Mouse (Mus musculus): ENCODE measurements around the gene Fibcd1. TPM values are rescaled to one million over a fixed set of nuclear protein-coding genes. Genes with fewer than 3 reads are reported as not detected.
A peak's percentile ranks its signal among the peaks of the same experiment; 100 is the strongest.

Fibcd1 gene
- 1 to 10 TPM; 8.4 to 8.7 TPM for total RNA-seq (2021)

DNA sequence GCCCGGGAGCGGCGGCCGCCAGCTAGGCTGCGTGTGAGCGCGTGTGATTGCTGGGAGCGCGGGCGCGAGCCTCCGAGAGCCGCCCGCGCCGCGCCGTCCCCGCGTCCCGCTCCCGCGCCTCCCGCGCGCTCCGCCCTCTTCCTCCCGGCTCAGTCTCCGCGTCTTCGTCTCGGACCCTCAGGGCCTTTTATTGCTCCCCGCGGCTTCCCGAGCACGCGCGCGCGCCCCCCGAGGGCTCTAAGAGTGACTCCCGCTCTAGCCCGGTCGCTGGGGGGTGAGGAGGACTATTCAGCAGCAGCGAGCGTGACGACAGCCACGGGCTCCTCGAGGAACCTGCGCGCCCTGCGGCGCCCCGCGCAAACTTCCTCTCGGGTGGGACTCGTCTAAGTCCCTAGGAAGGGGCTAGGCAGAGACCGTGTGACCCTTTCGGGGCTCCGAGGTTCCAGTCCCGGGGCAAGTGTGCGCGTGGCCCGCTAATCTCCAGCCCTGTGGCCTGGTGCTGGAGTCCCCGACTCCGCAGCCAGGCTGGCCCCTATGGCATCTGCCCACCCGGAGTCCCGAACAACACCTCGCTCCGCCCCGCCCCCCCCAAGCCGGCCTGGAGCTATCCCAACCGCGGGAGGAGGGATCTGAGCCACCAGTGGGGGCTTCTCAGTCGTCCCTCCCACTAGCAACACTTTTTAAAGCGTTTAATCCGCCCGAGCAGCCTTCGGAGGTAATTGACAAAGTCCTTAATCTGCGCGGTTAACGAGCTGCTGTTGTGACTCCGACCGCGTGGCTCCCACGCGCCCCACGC, at the start of gene Fibcd1:
TSS of gene Fibcd1 (minus strand) at position 110 of the 796 bp plus-strand sequence.
- intact Hi-C loops (cut with DNase I): no loop called here
- no peak for DNase-seq (ENCODE audit: low spot score in 2 of 2)

DNA sequence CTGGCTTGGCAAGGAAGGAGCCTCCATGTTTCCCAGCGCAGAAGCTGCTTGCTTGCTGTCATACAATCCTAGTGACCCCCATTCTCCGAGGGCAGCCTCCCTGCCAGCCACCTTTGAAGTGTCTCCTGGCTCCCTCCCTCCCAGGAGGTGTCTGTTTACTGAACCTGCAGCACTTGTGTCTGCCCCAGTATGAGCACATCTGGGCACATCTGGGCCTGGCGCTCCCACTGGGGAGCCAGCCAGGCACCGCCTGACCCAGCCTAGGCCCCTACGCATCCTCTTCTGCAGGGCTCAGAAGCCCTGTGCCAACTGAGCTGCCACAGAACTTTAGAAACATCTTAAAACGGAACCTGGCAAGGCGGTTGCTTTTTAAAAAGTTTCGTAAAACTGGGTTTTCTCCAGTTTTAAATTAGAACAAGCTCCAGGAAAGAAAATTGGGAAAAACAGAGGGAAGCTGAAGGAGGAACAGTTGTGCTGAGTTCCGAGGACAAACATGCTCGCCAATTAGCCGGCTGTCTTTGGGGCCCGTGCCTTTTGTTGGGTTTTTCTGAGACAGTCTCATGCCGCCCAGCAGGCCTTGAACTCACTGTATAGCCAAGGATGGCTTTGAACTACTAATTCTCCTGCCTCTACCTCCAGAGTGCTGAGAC, 48.5 kb upstream of the Fibcd1 start:
- peak; percentile 34 to 44 for DNase-seq (ENCODE audit: low spot score in 2 of 2)
- intact Hi-C loops (cut with DNase I): no loop called here

DNA sequence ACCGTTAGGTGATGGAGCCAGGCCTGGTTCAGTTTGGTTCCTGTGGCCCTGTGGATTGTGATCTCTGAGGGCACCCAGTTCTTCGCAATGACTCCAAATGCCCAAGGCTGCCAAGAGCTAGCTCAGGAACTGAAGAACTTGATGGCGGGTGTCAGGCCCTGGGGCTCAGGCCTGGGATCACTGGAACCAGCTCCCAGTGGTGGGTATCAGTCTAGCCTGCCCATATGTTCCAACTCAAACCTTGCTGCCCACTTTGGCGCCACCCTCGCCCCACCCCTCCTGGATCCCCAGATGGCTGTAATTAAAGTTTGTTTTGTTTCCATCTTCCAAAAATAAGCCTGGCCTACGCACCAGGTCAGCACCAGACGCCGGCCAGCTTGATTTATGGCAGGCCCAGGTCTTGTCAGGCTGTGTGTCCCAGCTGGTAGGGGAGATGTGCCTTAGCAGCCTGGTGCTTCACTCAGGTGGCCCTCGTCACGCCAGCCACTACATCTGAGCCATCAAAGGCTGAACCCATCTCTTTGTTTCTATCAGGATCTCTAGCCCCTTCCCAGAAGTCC, 47.4 kb upstream of the Fibcd1 start:
- no peak for DNase-seq (ENCODE audit: low spot score in 2 of 2)
- intact Hi-C loops (cut with DNase I): no loop called here

DNA sequence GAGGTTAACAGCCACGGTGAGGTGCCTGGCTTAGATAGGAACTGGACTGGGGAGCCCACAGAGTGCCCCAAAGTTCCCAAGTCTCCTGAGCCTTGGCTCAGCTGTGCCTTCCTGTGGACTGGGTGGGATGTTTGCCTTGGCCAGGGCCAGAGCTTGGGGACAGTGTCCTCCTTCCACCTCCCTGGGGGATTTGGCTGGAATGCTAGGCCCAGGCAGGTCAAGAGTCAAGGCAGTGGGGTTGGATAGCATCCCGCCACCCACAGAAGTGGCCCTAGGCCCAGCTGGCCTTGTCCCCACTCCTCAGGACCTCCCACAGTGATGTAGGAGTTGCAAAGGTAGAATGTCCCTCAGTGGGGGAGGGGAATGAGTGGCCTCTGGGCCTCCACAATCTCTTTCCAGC, 45.4 kb upstream of the Fibcd1 start:
- no peak for DNase-seq (ENCODE audit: low spot score in 2 of 2)
- intact Hi-C loops (cut with DNase I): no loop called here

DNA sequence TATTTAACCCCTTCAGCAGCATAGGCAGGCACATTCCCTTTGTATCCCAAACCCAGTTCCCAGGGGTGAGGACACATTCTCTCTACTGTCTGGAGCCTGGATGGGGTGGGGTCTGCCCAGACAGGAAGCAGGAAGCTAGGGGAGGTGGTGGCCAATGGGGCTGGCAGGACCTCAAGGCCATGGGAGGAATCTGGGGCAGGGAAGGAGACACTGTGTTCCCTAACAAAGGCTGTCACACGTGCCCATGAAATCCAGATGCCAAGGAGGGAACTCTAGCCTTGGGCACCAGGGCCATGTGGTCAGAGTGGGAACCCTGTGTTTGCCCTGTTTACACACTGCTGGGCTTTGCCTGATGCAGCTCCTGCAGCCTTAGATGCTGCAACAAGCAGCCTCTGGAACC, 43.1 kb upstream of the Fibcd1 start:
- intact Hi-C loops (cut with DNase I): loop anchor here (5.0 kb wide), 1 partner anchor 207 kb away; no protein-coding TSS in a partner anchor
- DNase-seq (ENCODE audit: low spot score in 2 of 2): no peak

DNA sequence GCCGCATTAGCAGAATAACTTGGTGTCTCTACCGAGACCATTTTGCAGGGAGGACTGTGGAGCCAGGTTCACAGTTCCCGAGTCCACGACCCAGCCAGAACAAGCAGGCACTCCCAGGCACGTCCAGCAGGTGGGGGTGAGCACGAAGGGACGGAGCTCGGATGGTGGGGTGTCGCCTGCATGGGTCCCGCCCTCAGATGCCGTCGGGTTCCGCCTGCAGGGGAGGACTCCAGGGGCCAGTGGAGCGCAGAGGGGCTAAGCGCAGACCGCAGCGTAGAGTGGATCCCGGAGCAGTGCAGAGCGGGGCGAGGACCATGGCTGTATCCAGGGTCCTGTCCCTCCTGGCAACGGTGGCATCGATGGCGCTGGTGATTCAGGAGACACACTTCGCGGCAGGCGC, 41.2 kb upstream of the Fibcd1 start, which contains the start of gene Lamc3:
TSS of gene Lamc3 (plus strand) at position 262 of the 400 bp plus-strand sequence.
- intact Hi-C loops (cut with DNase I): loop anchor here (5.0 kb wide), 1 partner anchor 205 kb away; no protein-coding TSS in a partner anchor
- DNase-seq (ENCODE audit: low spot score in 2 of 2): no peak

DNA sequence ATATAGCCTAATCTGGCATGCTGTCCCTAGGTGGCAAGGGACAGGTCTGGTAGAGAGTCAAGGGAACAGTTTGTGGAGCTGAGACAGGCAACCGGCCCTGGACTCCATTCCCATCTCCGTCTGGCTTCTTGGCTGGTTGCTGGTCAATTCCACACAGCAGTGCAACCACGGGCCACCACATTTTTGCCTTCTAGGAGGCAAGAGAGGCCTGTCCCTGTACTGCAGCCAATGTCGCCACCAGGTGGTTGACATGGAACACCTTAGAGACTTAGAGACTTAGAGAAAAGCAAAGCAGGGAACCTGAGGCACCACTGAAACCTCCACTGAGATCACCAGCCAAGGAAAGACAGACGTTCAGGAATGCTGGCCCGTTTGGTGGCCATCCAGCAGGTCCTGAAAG, 39.0 kb upstream of the Fibcd1 start:
- peak; percentile 41 to 61 for DNase-seq (ENCODE audit: low spot score in 2 of 2)
- intact Hi-C loops (cut with DNase I): loop anchor here (2.0 to 5.0 kb wide), 3 partner anchors 68 to 203 kb away; no protein-coding TSS in a partner anchor

DNA sequence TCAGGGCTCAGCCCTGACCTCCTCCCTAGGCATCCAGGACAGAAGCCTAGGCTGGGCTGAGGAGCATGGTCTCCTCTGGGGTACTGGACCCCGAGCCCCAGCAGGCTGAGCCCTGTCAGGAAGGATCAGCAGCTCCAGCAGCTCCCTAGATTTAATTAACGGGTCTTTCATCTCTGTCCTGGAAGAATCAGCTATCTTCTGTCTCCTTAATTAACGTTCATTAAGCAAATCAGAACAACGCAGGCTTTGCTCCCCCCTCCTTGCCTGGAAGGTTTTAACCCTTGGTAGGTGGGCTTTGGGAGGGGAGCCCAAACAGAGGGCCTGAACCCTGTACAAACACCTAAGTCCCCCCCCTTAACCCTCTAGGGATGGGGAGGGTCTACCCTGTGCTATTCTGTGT, 37.3 kb upstream of the Fibcd1 start:
- intact Hi-C loops (cut with DNase I): loop anchor here (5.0 kb wide), 1 partner anchor 66 kb away; no protein-coding TSS in a partner anchor
- DNase-seq (ENCODE audit: low spot score in 2 of 2): no peak

DNA sequence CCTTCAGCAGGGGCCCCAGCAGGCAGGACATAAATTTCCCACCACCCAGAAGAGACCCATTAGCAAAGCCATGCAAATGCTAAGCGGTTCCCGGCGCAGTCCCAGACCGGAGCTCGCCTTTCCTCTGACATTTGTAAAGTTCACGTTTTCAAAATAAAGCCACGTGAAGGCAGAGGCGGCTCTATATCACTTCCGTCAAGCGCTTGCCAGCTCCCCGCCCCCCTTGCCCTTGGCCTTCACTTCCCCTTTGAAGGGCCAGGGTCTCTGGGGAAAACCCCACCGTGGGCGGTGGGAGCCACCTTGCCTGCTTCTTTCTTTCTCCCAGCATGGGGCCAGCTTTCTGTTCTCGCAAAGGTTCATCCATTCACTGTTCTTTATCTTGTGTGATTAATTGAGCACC, 35.1 kb upstream of the Fibcd1 start:
- intact Hi-C loops (cut with DNase I): loop anchor here (5.0 kb wide), 1 partner anchor 64 kb away; no protein-coding TSS in a partner anchor
- no peak for DNase-seq (ENCODE audit: low spot score in 2 of 2)

DNA sequence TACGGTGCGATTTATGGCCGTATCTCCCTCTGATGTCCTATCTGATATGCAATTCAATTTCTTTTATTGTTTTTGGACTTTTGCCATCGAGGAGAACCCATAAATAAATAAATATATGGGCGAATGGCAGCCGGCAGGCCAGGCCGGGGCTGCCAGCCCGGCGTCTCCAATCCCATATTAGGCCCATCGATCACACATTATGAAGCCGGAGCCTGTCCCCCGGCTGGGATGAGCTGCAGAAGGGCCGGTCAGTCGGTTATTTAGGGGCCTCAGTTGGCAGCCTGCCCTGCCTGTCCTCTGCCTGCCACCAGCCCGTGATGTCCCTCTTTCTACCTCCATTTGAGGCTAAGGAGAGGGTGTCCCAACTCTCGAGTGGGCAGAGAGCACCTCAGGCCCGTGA, 32.8 kb upstream of the Fibcd1 start:
- DNase-seq (ENCODE audit: low spot score in 2 of 2): no peak
- intact Hi-C loops (cut with DNase I): no loop called here

DNA sequence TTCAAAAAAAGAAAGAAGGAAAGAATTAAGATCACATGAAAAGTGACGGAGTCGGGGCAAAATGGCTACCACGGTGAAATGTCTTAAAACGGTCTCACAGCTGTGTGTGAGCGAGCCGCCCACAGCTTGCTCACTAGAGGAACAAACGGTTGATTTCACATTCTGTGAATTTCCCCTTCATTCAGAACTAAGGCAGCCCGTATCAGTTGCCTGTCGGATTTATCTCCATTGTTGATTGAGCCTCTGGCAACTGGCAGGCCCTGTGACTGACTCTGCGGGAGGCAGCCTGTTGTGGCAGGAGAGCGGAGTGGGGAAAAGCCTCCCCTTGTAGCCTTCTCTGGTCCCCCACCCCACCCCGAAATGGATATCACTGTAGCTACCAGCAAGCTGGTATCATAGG, 30.6 kb upstream of the Fibcd1 start:
- intact Hi-C loops (cut with DNase I): no loop called here
- DNase-seq (ENCODE audit: low spot score in 2 of 2): no peak

DNA sequence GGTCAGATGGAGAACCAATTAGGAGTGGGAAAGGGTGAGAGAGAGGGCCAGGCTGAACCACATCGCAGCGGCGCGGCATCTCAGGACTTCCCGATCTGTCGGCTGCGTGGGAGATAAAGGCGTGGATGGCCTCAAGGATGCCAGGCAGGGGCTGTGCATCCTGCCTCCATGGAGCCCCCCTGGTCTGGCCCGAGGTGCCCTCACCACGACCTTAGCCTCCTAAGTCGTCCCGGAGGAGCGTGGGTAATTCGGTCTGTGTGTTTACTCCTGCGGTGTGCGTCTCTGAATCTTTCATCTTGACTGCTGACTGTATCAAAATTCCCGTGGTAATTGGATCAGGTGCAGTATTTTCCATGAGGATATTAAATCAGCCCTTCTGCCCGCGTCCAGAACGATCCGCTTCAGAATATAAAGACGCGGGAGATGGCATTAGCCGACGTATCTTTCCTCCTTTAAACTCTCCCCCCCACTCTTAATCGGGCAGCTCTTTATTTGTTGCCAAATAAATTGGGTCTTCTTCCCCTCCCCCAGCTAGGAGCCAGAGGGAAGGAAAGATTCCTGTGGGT, 28.6 kb upstream of the Fibcd1 start:
- intact Hi-C loops (cut with DNase I): no loop called here
- no peak for DNase-seq (ENCODE audit: low spot score in 2 of 2)

DNA sequence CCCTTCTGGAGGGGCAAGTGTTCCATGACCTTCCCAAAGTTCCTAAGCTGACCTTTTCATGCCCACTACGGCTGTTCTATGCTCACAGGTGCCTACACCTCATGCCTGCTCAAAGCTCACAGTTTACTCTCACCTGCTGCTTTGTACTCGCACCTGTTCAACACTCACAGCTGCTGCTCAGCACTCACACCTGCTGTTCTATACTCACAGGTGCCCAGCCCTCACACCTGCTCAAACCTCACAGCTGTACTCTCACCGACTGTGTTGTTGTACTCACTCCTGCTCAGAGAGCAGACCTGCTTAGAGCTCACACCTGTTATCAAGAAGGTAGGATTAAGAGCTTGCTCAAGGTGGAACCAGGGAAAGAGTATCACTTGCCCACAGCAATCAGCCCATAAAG, 24.9 kb upstream of the Fibcd1 start:
- no peak for DNase-seq (ENCODE audit: low spot score in 2 of 2)
- intact Hi-C loops (cut with DNase I): no loop called here

DNA sequence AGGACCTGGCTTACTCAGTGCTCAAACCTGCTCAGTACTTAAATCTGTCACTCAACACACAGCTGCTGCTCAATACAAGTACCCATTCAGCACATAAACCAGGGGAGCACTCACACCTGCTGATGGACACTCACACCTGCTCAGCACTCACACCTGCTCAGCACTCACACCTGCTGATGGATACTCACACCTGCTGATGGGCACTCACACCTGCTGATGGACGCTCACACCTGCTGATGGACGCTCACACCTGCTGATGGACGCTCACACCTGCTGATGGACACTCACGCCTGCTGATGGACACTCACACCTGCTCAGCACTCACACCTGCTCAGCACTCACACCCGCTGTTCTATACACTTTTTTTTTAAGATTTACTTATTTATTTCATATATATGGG, 23.9 kb upstream of the Fibcd1 start:
- DNase-seq (ENCODE audit: low spot score in 2 of 2): no peak
- intact Hi-C loops (cut with DNase I): no loop called here

DNA sequence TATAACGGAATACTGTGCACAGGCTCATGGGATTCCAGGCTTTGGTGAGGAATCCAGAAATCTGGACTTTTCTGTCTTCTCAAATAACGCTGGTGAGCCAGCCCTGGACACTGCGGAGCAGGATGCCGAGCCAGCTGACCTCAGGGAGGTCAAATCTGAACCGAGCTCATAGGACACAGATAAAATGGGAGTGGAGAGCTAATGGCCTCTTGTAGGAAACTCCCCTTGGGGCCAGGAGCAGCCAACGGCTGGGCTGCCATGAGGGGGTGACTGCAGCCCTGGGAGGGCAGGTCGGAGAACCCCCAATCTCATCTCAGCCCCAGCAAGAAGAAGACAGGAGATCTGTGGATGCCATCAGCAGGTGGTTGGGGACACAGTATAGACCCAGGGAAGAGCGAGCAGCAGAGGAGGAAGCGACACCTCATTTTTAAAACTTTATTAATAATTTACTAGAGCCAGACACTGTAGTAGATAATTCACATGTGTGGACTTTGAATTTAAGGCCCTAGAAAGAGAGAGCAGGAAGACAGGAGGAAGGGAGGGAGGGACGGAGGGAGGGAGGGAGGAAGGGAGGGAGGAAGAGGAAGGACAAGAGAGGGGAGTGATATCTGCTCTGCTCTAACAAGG, 22.8 kb upstream of the Fibcd1 start:
- intact Hi-C loops (cut with DNase I): no loop called here
- DNase-seq (ENCODE audit: low spot score in 2 of 2): no peak

DNA sequence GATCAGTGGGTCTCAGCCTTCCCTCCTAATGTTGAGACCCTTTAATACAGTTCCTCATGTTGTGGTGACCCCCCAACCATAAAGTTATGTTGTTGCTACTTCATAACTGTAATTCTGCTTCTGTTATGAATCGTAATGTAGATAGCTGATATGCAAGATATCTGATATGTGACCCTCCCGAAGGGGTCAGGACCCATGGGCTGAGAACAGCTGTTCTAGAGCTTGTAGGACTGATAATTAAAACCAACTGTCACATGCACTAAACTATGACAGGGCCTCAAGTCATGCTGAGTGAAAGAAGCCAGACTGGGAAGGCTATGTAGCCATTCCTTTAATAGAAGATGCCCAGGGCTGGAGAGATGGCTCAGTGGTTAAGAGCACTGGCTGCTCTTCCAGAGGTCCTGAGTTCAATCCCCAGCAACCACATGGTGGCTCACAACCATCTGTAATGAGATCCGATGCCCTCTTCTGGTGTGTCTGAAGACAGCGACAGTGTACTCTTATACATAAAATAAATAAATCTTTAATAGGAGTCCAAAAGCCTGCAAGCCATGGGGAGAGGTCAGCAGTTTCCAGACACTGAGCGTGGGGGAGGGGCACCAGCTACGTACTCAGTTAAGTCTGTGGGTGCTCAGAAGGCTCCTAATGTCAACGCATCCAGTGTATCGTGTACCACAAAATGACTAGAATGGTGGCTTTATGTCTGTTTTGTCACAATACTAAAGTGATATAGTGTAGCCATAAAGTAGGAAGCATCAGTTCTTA, 22.1 kb upstream of the Fibcd1 start:
- intact Hi-C loops (cut with DNase I): no loop called here
- DNase-seq (ENCODE audit: low spot score in 2 of 2): no peak

DNA sequence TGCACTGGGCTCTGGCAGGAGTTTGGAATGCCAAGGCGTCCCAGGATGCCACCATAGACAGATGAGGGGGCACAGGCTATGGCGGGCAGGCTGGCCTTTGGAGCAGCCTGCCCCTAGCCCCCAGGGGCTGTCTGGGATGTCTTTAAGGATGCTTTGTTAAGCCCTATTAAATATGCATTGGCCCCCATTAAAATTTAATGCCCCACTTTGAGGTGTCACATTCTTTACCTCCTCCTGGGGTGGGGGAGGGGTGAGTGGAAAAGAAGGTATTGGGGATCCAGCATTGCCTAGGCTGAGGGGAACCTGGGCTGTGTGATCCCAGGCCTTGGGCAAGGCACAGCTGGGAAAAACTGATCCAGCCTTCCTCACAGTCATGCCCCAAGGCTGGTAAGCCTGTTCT, 20.0 kb upstream of the Fibcd1 start:
- intact Hi-C loops (cut with DNase I): no loop called here
- no peak for DNase-seq (ENCODE audit: low spot score in 2 of 2)

DNA sequence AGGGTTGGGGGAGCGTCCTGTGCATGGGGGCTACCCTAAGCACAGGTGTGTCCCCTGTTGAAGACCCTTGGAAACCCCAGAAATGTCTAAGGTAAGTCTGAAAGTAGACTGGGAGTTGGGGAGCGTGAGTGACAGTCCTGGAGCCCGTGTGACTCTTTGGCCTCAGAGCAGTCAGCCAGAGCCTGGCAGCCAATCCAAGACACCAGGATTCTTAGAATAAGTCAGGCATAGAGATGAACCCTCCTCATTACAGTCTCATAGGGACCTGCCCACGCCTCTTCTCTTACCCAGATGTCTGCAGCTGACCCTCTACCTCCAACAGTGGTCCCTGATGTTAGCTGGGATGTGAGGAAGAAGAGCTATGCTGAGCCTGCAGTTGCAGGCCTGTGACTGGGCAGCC, 19.5 kb upstream of the Fibcd1 start:
- intact Hi-C loops (cut with DNase I): no loop called here
- DNase-seq (ENCODE audit: low spot score in 2 of 2): no peak

DNA sequence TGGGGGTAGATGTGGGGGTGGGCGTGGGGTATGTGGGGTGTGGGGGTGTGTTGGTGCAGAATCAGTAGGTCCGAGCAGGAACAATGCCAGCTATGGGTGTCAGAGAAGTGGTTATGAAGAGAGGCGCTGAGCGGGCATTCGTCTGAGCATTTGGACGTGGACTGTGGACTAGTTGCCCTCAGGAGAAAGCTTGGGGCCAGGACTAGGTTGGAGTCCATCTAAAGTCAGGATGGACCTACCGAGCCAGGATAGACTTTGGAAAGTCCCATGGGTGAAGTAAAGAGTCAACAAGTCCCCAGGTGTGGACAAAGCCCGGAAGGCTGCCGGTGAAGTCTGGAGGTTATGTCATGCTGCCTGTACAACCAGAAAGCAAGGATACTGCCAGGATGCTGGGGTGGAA, 19.1 kb upstream of the Fibcd1 start:
- intact Hi-C loops (cut with DNase I): no loop called here
- no peak for DNase-seq (ENCODE audit: low spot score in 2 of 2)

Measured in left cerebral cortex, postnatal 36 days (tissue).